Mouse (Mus musculus) Patski (cell line): ENCODE data around the gene Gm28308. TPM values are rescaled to one million over a fixed set of nuclear protein-coding genes. Genes with fewer than 3 reads are reported as not detected.

ENCODE experiments used
- ATAC-seq: fragments of 100-300 bp; one replicate; pipeline ENCODE4 v1.8.0; 2021
- CTCF ChIA-PET: fragments of 350-600 bp; sonication (Branson Sonifier 250); formaldehyde crosslinking; loops from one replicate; lab custom pipeline; 2022; ENCODE audit warnings: inconsistent platforms; lab: Charles Lee
- POLR2A ChIA-PET: fragments of 350-600 bp; sonication (Branson Sonifier 250); formaldehyde crosslinking; loops from one replicate; lab custom pipeline; 2022; ENCODE audit warnings: antibody characterized with exemption, inconsistent platforms; lab: Charles Lee
- DNase-seq: peaks from one replicate; pipeline ENCODE4 v3.0.0-alpha.2; 2011; ENCODE audit warnings: low read depth, low spot score
- H3K27me3 ChIP-seq: fragments of 371-371 bp; one replicate; pipeline ENCODE4 v1.5.1; 2021
- CTCF ChIP-seq: fragments of 100-300 bp; IDR thresholded peaks from one replicate; pipeline ENCODE4 v1.5.1; 2021
- in situ Hi-C: fragments of 300-500 bp; cut with MboI; formaldehyde crosslinking; loops from 3 replicates; pipeline ENCODE4 v1.11.1; 2018; ENCODE audit warnings: low pct_unique_long_range_greater_than_20kb, mixed read lengths
- polyA plus RNA-seq: library from polyadenylated mRNA; unstranded; gene quantifications from one replicate; pipeline ENCODE4 v1.2.3, GENCODE M21; 2021

The Gm28308 gene
- polyA plus RNA-seq, 1 experiment from 2014 or later, result 8.7 TPM

DNA sequence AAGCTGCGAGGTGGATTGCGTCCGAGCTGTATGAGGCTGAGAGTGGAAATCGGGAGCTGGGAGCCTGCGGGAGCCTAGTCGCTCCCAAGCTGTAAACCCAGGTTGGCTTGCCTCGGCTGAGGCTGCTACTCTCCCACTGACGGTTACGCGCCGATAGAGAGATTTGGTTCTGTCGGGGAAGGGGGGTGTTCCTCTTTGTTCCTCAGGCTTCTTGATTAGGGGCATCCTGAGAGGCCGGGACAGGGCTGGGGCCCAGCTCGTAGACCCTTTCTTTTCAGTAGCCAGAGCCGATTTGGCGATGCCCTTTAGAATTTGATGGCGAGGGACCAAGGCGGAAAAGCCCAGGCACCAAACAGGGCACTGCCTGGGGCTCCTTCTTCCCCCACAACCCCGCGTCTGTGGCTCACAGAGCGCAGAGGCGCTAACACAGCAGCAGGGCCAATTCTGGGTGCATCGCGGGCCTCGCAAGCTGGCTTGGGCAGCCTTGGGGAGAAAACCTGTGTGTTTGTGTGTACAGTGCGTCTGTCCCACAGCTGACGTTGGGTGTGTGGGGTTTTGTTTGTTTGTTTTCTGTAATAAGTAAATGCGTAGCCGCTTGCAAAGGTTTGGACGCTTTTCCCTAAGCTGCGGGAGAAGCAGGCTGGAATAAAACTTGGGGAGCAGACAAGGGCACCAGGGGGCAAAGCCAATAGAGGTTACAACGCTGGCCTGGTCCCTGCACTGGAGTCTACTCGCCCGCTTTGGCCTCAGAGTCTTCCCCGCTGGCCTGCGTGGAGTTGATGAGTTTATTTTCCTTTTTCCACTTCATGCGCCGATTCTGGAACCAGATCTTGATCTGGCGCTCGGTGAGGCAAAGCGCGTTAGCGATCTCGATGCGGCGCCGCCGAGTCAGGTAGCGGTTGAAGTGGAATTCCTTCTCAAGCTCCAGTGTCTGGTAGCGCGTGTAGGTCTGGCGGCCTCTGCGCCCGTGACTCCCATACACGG is 7.2 kb downstream of the Gm28308 start:
- POLR2A ChIA-PET, result interaction anchor here (0.6 to 37.4 kb wide), 6 partner anchors 17 to 205 kb away, joined by 3 to 378 read pairs (median 4); partner anchors contain the start of gene 5730596B20Rik
- ATAC-seq, result no peak
- no peak for DNase-seq
- in situ Hi-C loops, result loop anchor here (5.0 to 25.0 kb wide), 3 partner anchors 199 to 494 kb away; no protein-coding TSS in a partner anchor
- no peaks in the 10 kb centered on the region for H3K27me3 ChIP-seq
- TF ChIP-seq CTCF, result no peak
- CTCF ChIA-PET, result interaction anchor here (0.6 to 2.5 kb wide), 4 partner anchors 29 to 283 kb away, joined by 3 to 12 read pairs (median 4); partner anchors contain the start of gene 5730596B20Rik

DNA sequence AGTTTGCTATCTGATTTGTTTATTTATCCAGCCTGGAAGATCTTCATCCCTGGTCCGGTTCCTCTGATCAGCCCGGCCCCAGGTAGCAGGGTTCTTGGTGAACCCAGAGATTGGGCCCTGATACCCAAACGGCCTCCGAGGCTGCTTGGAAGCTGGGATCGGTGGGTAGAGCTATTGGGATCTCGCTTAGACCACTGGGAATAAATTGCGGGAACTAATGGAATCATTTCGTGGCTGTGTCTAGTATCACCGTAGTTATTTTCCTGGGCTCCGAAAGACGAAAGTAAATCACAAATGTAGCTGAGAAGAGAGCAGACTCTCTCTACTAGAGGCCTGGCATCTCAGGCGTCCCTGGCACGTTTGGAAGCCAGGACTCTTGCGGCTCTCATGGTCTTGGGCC is 7.9 kb downstream of the Gm28308 start:
- DNase-seq, result no peak
- no peak for ATAC-seq
- TF ChIP-seq CTCF, result no peak
- no peaks in the 10 kb centered on the region for H3K27me3 ChIP-seq
- ChIA-PET POLR2A (interaction anchor here (0.6 to 1.6 kb wide), 6 partner anchors 16 to 204 kb away, joined by 3 to 6 read pairs (median 4); no protein-coding TSS in a partner anchor), CTCF (interaction anchor here (0.8 to 2.5 kb wide), 7 partner anchors 19 to 207 kb away, joined by 3 to 12 read pairs (median 4); partner anchors contain the start of gene 5730596B20Rik)
- in situ Hi-C loops, result loop anchor here (5.0 to 25.0 kb wide), 3 partner anchors 198 to 493 kb away; no protein-coding TSS in a partner anchor

GRCm38 (mm10) chr6:52204050-52204752 is 8.9 kb downstream of the Gm28308 start, which contains the start of gene Hoxa5:
Gene Hoxa5, minus strand, starts transcription at chr6:52204587.
- ATAC-seq (peak; percentile 28), DNase-seq (no peak)
- ChIA-PET POLR2A (interaction anchor here (0.6 to 1.6 kb wide), 5 partner anchors 9 to 203 kb away, joined by 3 to 4 read pairs (median 4); partner anchors contain the start of gene Hoxa4), CTCF (interaction anchor here (0.6 to 2.5 kb wide), 11 partner anchors 11 to 213 kb away, joined by 3 to 12 read pairs (median 4); partner anchors contain the start of gene 5730596B20Rik)
- no peak for TF ChIP-seq CTCF
- no peaks in the 10 kb centered on the region for H3K27me3 ChIP-seq
- in situ Hi-C loops, result loop anchor here (25.0 kb wide), 1 partner anchor 492 kb away; no protein-coding TSS in a partner anchor

DNA sequence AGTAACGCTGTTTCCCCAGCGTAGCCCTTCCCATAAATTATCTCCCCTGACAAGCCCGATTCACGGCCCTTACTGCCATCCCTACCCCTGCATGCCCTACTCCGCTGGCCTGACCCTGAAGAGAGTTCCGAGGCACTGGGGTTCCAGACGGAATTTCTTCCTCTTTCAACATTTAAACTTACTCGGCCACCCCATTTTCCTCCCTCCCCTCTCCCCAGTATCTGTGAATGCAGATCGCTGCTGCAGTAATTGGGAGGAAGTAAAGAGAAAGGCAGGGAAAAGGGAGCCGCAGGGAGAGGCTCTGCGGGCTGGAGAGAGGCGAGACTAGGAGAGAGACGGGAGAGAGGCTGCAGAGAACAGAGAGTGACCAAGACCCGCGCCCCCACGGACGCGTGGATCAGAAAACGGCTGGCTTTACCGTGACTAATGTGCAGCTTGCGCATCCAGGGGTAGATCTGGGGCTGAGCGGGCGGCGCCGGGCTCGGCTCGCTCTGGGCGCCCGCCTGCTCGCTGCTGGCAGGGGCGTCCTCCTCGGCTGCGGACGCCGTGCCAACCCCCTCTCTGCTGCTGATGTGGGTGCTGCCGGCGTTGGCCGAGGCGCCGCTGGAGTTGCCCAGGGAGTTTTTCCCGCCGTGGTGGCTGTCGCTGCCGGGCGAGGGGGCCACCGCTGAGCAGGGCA is 9.6 kb downstream of the Gm28308 start:
- no peaks in the 10 kb centered on the region for H3K27me3 ChIP-seq
- no peak for TF ChIP-seq CTCF
- CTCF ChIA-PET, result interaction anchor here (0.6 to 2.6 kb wide), 12 partner anchors 8 to 212 kb away, joined by 3 to 12 read pairs (median 4); partner anchors contain the start of gene 5730596B20Rik
- in situ Hi-C loops, result loop anchor here (25.0 kb wide), 1 partner anchor 491 kb away; no protein-coding TSS in a partner anchor
- no peak for ATAC-seq
- POLR2A ChIA-PET, result interaction anchor here (0.6 to 1.2 kb wide), 3 partner anchors 10 to 27 kb away, joined by 3 to 4 read pairs (median 3); partner anchors contain the start of gene Hoxa4
- DNase-seq, result no peak

- in situ Hi-C loops, result loop anchor here (25.0 kb wide), 1 partner anchor 491 kb away; no protein-coding TSS in a partner anchor
Observed at GRCm38 (mm10) chr6:52203121-52203370, 10.1 kb downstream of the Gm28308 start.

GRCm38 (mm10) chr6:52202362-52203120 is 10.6 kb downstream of the Gm28308 start:
- in situ Hi-C loops, result loop anchor here (25.0 kb wide), 1 partner anchor 490 kb away; no protein-coding TSS in a partner anchor
- no peaks in the 10 kb centered on the region for H3K27me3 ChIP-seq
- ChIA-PET CTCF (interaction anchor here (0.7 to 2.6 kb wide), 8 partner anchors 9 to 327 kb away, joined by 3 to 7 read pairs (median 3); partner anchors contain the start of gene Hoxa10), POLR2A (interaction anchor here (0.6 to 1.0 kb wide), 3 partner anchors 12 to 604 kb away, joined by 3 to 6 read pairs (median 4); no protein-coding TSS in a partner anchor)
- ATAC-seq (no peak), DNase-seq (no peak)
- no peak for TF ChIP-seq CTCF

More at GRCm38 (mm10) chr6:52203121-52203370, 10.1 kb downstream of the Gm28308 start:
- no peak for TF ChIP-seq CTCF
- DNase-seq, result no peak
- ATAC-seq, result no peak
- CTCF ChIA-PET, result interaction anchor here (1.1 to 2.6 kb wide), 4 partner anchors 8 to 326 kb away, joined by 3 to 6 read pairs (median 4); no protein-coding TSS in a partner anchor
- POLR2A ChIA-PET, result interaction anchor here (0.9 to 1.0 kb wide), 2 partner anchors 12 to 26 kb away, joined by 3 to 6 read pairs; no protein-coding TSS in a partner anchor
- H3K27me3 ChIP-seq, result no peaks in the 10 kb centered on the region

DNA sequence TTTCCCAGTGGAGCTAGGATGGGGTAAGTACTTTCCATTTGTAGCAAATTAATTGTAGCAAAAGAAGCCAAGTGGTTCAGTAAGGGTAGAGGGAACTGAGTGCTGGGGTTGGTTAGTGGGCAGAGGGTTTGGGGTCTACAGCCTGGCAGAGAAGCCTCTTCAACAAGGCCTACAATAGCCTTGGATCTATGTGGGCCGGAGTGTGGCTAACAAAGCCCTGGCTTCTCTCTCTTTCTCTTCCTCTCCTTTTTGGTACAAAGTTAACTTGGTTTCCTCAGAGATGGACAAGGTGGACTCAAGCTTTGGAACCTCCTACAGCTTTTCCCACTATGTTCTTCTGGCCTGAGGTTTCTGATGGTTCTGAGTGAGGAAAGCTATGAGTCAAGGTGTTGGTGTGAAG is 11.9 kb downstream of the Gm28308 start:
- POLR2A ChIA-PET, result interaction anchor here (0.6 to 0.8 kb wide), 2 partner anchors 31 to 268 kb away, joined by 4 read pairs; no protein-coding TSS in a partner anchor
- ATAC-seq (no peak), DNase-seq (no peak)

GRCm38 (mm10) chr6:52200751-52201250 is 12.3 kb downstream of the Gm28308 start:
- no peak for TF ChIP-seq CTCF
- in situ Hi-C loops, result loop anchor here (25.0 kb wide), 1 partner anchor 488 kb away; no protein-coding TSS in a partner anchor
- CTCF ChIA-PET, result interaction anchor here (1.1 to 2.6 kb wide), 6 partner anchors 11 to 322 kb away, joined by 3 to 7 read pairs (median 4); no protein-coding TSS in a partner anchor

More for the DNA sequence above, 11.9 kb downstream of the Gm28308 start:
- in situ Hi-C loops, result loop anchor here (25.0 kb wide), 1 partner anchor 489 kb away; no protein-coding TSS in a partner anchor
- no peak for TF ChIP-seq CTCF
- CTCF ChIA-PET, result interaction anchor here (1.0 to 2.6 kb wide), 8 partner anchors 10 to 326 kb away, joined by 3 to 7 read pairs (median 4); partner anchors contain the start of gene Hoxa10
- no peaks in the 10 kb centered on the region for H3K27me3 ChIP-seq

More at GRCm38 (mm10) chr6:52200751-52201250, 12.3 kb downstream of the Gm28308 start:
- no peaks in the 10 kb centered on the region for H3K27me3 ChIP-seq
- POLR2A ChIA-PET, result no interaction called here
- ATAC-seq (no peak), DNase-seq (no peak)
